Mouse (Mus musculus) olfactory bulb, adult 2 months (tissue): ENCODE data around the gene Ankle1.

ENCODE experiments used
- CTCF ChIP-seq: fragments of 200-500 bp; IDR thresholded peaks from 2 replicates; pipeline ENCODE4 v1.5.1; 2012; ENCODE audit warnings: low read depth, mild to moderate bottlenecking, low read length, moderate library complexity; ENCODE audit not compliant: insufficient read depth
- POLR2A ChIP-seq: fragments of 200-500 bp; IDR thresholded peaks from 2 replicates; pipeline ENCODE4 v1.6.1; 2012; ENCODE audit warnings: mild to moderate bottlenecking, low read depth, low read length, moderate library complexity; ENCODE audit not compliant: insufficient read depth

GRCm38 (mm10) chr8:71457659-71458270, 52.0 kb downstream of the Ankle1 start:
- TF ChIP-seq CTCF (no peak), POLR2A (no peak)
